Mouse (Mus musculus): ENCODE measurements at regions not wholly inside any gene's neighbourhood (a gene's known extent, or its start where the extent isn't known, plus 50 kb on each side); places are given as distances from the start of the nearest gene placed in this dataset.

DNA sequence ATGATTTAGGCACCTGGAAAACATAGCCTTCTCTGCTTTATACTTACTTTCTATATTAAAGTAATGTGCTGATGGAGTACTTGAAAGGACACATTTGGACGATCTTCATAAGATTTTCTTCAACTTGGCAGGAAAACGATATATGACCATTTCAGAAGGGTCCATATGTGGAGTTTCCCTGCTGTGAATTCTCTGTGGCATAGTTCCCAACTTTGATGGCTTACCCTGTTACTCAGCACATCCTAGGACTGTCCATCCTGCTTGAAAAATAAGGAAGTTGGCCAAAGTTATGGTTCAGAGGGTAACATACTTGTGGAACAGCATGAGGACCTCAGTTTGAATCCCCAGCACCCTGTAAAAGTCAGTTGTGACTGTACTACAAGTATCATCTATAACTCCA lies 109.2 kb upstream of the Pbx1 start:
- TF ChIP-seq POLR2A (IDR thresholded peaks at IDR 0.05; ENCODE audit: low read depth, low read length) (no peak), CTCF (conservative IDR thresholded peaks at IDR 0.05; ENCODE audit: insufficient read depth, insufficient read length, low read depth, low read length) (no peak)

Measured in kidney, adult 2 months (tissue).